Mouse (Mus musculus): Measurements from ENCODE around the gene Adamts17. TPM values are rescaled to one million over a fixed set of nuclear protein-coding genes. Genes with fewer than 3 reads are reported as not detected.
A peak's percentile ranks its signal among the peaks of the same experiment; 100 is the strongest.

Gene Adamts17
- polyA plus RNA-seq, 1 experiment from 2014 or later: 0.06 TPM

DNA sequence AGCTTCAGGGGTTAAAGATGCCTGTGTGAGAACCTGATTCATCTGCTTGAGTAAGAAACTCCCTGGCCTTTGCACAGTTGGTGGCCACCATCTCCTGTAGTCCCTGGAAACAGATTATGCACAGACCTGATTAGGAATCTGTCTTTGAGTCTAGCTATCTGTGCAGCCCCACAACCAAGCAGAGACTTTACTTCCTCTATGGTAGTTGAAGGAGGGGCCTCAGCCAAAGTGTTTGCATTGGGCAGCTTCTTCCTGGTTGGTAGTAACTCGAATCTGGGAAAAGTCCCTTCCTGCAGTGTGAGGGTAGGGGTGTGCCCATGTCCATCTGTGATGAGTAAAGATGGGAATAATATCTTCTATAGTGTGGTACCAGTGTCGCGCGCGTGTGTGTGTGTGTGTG, 115.2 kb downstream of the Adamts17 start:
- H3K4me2 ChIP-seq (ENCODE audit: low read depth, low read length): no peak overlapping the region
- no peaks in the 10 kb centered on the region for H3K9me3 ChIP-seq (replicated peaks; ENCODE audit: control insufficient read depth, low read length)
- no peaks in the 10 kb centered on the region for H3K4me1 ChIP-seq (ENCODE audit: control insufficient read depth, low read depth, low read length)
- H3K4me3 ChIP-seq (ENCODE audit: low read depth, low read length): no peak overlapping the region
- 75% methylated on average over 5 of the region's 5 CpGs for WGBS (ENCODE audit: insufficient replicate concordance)
- no peak overlapping the region for H3K9ac ChIP-seq (ENCODE audit: low read depth, low read length)
- no peak overlapping the region for H3K27ac ChIP-seq (ENCODE audit: low read length)
- no peaks in the 10 kb centered on the region for H3K27me3 ChIP-seq (ENCODE audit: control insufficient read depth, insufficient read depth, low read depth, low read length)
- no peaks in the 10 kb centered on the region for H3K36me3 ChIP-seq (ENCODE audit: control insufficient read depth, insufficient read depth)
- no peak for ATAC-seq (ENCODE audit: low read depth)

DNA sequence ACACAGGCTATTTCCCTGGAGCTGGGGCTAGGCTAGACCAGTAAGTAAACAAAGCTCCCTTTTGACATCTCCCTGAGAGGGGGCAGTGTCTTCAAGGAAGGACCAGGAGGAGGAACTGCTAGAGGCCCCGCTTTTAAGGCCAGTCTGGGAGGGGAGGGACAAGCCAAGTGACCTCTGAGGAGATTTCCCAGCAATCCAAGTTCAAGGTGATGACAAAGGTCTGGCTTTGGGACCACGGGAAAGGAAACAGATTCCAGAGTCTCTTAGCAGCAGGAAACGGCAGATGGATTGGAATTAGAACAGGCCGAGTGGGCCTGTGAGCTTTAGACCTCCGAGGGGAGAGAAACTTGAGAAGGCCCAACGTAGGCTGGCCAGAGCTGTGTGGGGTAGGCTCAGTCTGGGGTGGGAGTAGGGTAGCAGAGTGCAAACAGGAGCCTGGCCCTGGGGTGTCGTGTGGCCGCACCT, 116.0 kb downstream of the Adamts17 start:
- WGBS (ENCODE audit: insufficient replicate concordance): 40% methylated on average over 8 of the region's 8 CpGs
- H3K4me3 ChIP-seq (ENCODE audit: low read depth, low read length): no peak overlapping the region
- ATAC-seq (ENCODE audit: low read depth): peak; percentile 47
- H3K4me1 ChIP-seq (ENCODE audit: control insufficient read depth, low read depth, low read length): no peaks in the 10 kb centered on the region
- H3K9me3 ChIP-seq (replicated peaks; ENCODE audit: control insufficient read depth, low read length): no peaks in the 10 kb centered on the region
- no peaks in the 10 kb centered on the region for H3K27me3 ChIP-seq (ENCODE audit: control insufficient read depth, insufficient read depth, low read depth, low read length)
- no peak overlapping the region for H3K27ac ChIP-seq (ENCODE audit: low read length)
- no peaks in the 10 kb centered on the region for H3K36me3 ChIP-seq (ENCODE audit: control insufficient read depth, insufficient read depth)
- H3K4me2 ChIP-seq (ENCODE audit: low read depth, low read length): no peak overlapping the region
- H3K9ac ChIP-seq (ENCODE audit: low read depth, low read length): no peak overlapping the region

DNA sequence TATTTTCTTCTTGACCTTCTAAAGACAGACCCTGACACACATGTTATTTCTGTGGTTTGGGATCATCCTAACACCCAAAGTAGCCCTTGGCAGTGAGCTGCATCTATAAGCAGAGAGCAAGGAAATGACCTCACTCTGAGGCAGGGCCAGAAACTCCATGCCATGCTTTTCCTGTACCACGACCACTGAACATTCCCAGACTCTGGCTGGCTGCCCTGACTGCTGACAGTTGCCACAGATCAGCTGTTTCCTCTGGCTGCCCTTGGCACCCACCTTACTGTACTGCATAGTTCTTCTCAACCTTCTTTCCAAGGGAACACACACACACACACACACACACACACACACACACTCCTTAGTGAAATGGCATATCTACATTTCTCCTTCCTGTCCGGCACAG, 116.4 kb downstream of the Adamts17 start:
- Histone ChIP-seq H3K4me2 (ENCODE audit: low read depth, low read length) (no peak overlapping the region), H3K4me1 (ENCODE audit: control insufficient read depth, low read depth, low read length) (no peaks in the 10 kb centered on the region), H3K9me3 (replicated peaks; ENCODE audit: control insufficient read depth, low read length) (no peaks in the 10 kb centered on the region), H3K4me3 (ENCODE audit: low read depth, low read length) (no peak overlapping the region), H3K9ac (ENCODE audit: low read depth, low read length) (no peak overlapping the region), H3K27ac (ENCODE audit: low read length) (no peak overlapping the region), H3K36me3 (ENCODE audit: control insufficient read depth, insufficient read depth) (no peaks in the 10 kb centered on the region), H3K27me3 (ENCODE audit: control insufficient read depth, insufficient read depth, low read depth, low read length) (no peaks in the 10 kb centered on the region)
- no peak for ATAC-seq (ENCODE audit: low read depth)
- WGBS (ENCODE audit: insufficient replicate concordance): 46% methylated on average over 2 of the region's 2 CpGs

- Histone ChIP-seq H3K4me2 (ENCODE audit: low read depth, low read length) (no peak overlapping the region), H3K9me3 (replicated peaks; ENCODE audit: control insufficient read depth, low read length) (no peaks in the 10 kb centered on the region), H3K27me3 (ENCODE audit: control insufficient read depth, insufficient read depth, low read depth, low read length) (no peaks in the 10 kb centered on the region), H3K27ac (ENCODE audit: low read length) (no peak overlapping the region), H3K9ac (ENCODE audit: low read depth, low read length) (no peak overlapping the region), H3K4me3 (ENCODE audit: low read depth, low read length) (no peak overlapping the region), H3K36me3 (ENCODE audit: control insufficient read depth, insufficient read depth) (no peaks in the 10 kb centered on the region), H3K4me1 (ENCODE audit: control insufficient read depth, low read depth, low read length) (no peaks in the 10 kb centered on the region)
- WGBS (ENCODE audit: insufficient replicate concordance): 60% methylated on average over 7 of the region's 7 CpGs
- ATAC-seq (ENCODE audit: low read depth): no peak
Measured at GRCm38 (mm10) chr7:66957764-66958163, 118.2 kb downstream of the Adamts17 start.

DNA sequence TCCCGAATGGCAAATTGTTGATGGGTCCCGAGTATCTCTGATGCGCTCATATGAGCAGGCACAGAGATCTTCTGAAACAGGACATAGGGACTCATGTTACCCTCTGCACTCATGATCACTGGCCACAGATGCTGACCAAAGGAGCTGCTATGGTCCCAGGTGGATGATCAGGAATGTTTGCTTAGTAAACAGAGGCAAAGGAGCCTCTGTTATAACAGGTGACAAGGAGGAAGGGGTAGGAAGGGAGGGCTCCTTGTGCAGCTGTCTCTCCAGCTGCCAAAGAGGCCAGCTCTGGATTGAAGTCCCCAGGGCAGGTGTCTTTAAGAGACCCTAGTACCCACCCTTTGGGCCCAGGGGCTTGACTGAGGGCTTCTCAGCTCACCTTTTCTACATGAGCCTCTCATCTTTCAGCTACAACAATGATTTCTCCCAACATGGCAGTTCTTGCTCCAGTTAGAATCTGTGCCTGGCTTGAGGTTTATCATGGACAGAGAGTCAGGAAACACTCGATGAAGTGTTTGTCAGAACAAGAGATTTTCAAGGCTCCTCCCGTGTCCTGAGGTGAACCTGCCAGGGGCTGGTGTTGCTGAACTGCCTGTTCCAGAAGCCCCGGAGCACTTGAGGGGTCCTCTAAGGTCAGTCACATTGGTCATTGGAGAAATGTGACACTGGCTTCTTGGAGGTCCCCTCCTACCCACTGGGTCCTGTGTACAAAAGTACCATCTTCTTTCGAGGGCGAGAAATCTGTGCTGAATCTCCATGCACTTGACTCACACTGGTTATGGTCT, 120.9 kb downstream of the Adamts17 start:
- Histone ChIP-seq H3K27me3 (ENCODE audit: control insufficient read depth, insufficient read depth, low read depth, low read length) (no peaks in the 10 kb centered on the region), H3K9ac (ENCODE audit: low read depth, low read length) (no peak overlapping the region), H3K4me3 (ENCODE audit: low read depth, low read length) (no peak overlapping the region), H3K27ac (ENCODE audit: low read length) (no peak overlapping the region), H3K4me2 (ENCODE audit: low read depth, low read length) (no peak overlapping the region), H3K36me3 (ENCODE audit: control insufficient read depth, insufficient read depth) (no peaks in the 10 kb centered on the region), H3K4me1 (ENCODE audit: control insufficient read depth, low read depth, low read length) (no peaks in the 10 kb centered on the region), H3K9me3 (replicated peaks; ENCODE audit: control insufficient read depth, low read length) (no peaks in the 10 kb centered on the region)
- WGBS (ENCODE audit: insufficient replicate concordance): 59% methylated on average over 8 of the region's 8 CpGs
- no peak for ATAC-seq (ENCODE audit: low read depth)

DNA sequence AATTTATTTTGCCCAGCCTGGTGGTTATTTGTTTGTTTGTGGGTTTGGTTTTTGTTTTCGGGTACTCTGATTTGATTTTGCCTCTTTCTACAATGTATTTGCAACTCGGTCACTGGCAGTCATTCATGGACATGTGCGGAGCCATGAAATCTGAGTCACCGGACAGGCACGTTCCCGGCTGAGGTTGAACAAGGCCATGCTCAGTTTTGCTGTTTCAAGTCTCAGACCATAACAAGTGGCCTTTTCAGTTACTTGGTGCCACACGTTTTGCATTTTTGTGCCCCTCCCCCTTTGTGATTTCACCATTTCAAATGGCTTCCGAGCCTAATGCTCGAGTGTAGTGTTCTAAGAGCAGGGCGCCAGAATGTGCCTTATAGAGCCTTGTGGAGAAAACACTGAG, 123.2 kb downstream of the Adamts17 start:
- Histone ChIP-seq H3K9me3 (replicated peaks; ENCODE audit: control insufficient read depth, low read length) (no peaks in the 10 kb centered on the region), H3K36me3 (ENCODE audit: control insufficient read depth, insufficient read depth) (no peaks in the 10 kb centered on the region), H3K27me3 (ENCODE audit: control insufficient read depth, insufficient read depth, low read depth, low read length) (no peaks in the 10 kb centered on the region), H3K9ac (ENCODE audit: low read depth, low read length) (no peak overlapping the region), H3K27ac (ENCODE audit: low read length) (no peak overlapping the region), H3K4me1 (ENCODE audit: control insufficient read depth, low read depth, low read length) (no peaks in the 10 kb centered on the region), H3K4me3 (ENCODE audit: low read depth, low read length) (no peak overlapping the region), H3K4me2 (ENCODE audit: low read depth, low read length) (no peak overlapping the region)
- ATAC-seq (ENCODE audit: low read depth): no peak
- 69% methylated on average over 10 of the region's 10 CpGs for WGBS (ENCODE audit: insufficient replicate concordance)

DNA sequence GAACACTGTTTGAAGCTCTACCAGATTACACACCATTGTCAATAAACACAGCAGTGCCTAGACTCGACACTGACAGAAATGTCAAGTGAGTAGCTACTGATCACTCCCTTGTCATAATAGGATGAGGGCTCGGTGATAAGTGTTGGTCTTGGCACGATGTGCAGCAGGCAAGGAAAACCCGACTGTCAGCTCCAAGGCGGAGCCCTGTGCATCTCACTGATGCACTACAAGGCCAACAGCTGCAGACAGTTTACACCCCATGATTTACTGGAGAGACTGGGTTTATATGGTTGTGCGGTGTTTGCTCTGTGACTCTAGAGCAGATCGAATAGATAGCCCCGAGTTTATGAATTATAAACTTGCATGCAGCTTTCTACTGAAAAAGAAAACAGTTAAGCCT, 124.0 kb downstream of the Adamts17 start:
- WGBS (ENCODE audit: insufficient replicate concordance): 53% methylated on average over 8 of the region's 8 CpGs
- H3K27me3 ChIP-seq (ENCODE audit: control insufficient read depth, insufficient read depth, low read depth, low read length): no peaks in the 10 kb centered on the region
- H3K4me2 ChIP-seq (ENCODE audit: low read depth, low read length): no peak overlapping the region
- no peaks in the 10 kb centered on the region for H3K36me3 ChIP-seq (ENCODE audit: control insufficient read depth, insufficient read depth)
- no peak overlapping the region for H3K4me3 ChIP-seq (ENCODE audit: low read depth, low read length)
- no peak overlapping the region for H3K9ac ChIP-seq (ENCODE audit: low read depth, low read length)
- H3K9me3 ChIP-seq (replicated peaks; ENCODE audit: control insufficient read depth, low read length): no peaks in the 10 kb centered on the region
- H3K4me1 ChIP-seq (ENCODE audit: control insufficient read depth, low read depth, low read length): no peaks in the 10 kb centered on the region
- H3K27ac ChIP-seq (ENCODE audit: low read length): no peak overlapping the region
- ATAC-seq (ENCODE audit: low read depth): no peak

DNA sequence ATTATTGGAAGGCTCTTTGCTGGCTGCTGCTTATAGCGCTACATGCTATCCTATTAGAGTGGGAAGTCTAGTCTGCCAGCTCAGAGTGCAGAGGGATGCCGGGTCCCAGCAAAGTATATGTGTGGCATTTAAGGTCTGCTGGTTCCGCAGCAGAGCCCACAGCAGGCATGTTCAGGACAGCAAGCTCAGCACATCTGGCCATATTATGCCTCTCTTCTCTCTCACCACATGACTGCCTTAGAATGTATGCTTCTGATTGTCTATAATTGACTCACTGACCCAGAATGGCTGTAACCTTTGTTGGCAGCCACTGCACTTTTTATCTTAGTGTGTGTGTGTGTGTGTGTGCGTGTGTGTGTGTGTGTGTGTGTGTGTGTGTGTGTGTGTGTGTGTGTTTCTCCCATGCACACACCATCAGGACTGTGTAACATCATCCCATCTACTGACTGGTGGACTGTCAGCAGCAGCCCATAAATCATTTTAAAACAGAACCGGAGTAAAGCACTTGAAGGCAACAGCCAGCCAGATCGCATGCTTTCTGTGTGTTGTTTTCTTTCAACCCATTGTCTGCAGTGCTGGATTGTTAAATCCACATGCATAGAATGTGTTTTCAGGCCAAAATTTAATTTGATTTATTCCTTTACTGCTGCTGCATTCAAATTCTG, 127.1 kb downstream of the Adamts17 start:
- no peak overlapping the region for H3K4me2 ChIP-seq (ENCODE audit: low read depth, low read length)
- WGBS (ENCODE audit: insufficient replicate concordance): 61% methylated on average over 6 of the region's 6 CpGs
- no peaks in the 10 kb centered on the region for H3K27me3 ChIP-seq (ENCODE audit: control insufficient read depth, insufficient read depth, low read depth, low read length)
- no peaks in the 10 kb centered on the region for H3K36me3 ChIP-seq (ENCODE audit: control insufficient read depth, insufficient read depth)
- no peak overlapping the region for H3K4me3 ChIP-seq (ENCODE audit: low read depth, low read length)
- H3K4me1 ChIP-seq (ENCODE audit: control insufficient read depth, low read depth, low read length): no peaks in the 10 kb centered on the region
- ATAC-seq (ENCODE audit: low read depth): no peak
- H3K9me3 ChIP-seq (replicated peaks; ENCODE audit: control insufficient read depth, low read length): no peaks in the 10 kb centered on the region
- H3K9ac ChIP-seq (ENCODE audit: low read depth, low read length): no peak overlapping the region
- no peak overlapping the region for H3K27ac ChIP-seq (ENCODE audit: low read length)

GRCm38 (mm10) chr7:66967206-66967919, 127.8 kb downstream of the Adamts17 start:
- WGBS (ENCODE audit: insufficient replicate concordance): 40% methylated on average over 8 of the region's 8 CpGs
- Histone ChIP-seq H3K9me3 (replicated peaks; ENCODE audit: control insufficient read depth, low read length) (no peaks in the 10 kb centered on the region), H3K9ac (ENCODE audit: low read depth, low read length) (no peak overlapping the region), H3K27me3 (ENCODE audit: control insufficient read depth, insufficient read depth, low read depth, low read length) (no peaks in the 10 kb centered on the region), H3K4me1 (ENCODE audit: control insufficient read depth, low read depth, low read length) (no peaks in the 10 kb centered on the region), H3K36me3 (ENCODE audit: control insufficient read depth, insufficient read depth) (no peaks in the 10 kb centered on the region), H3K4me3 (ENCODE audit: low read depth, low read length) (no peak overlapping the region), H3K4me2 (ENCODE audit: low read depth, low read length) (no peak overlapping the region), H3K27ac (ENCODE audit: low read length) (no peak overlapping the region)
- ATAC-seq (ENCODE audit: low read depth): no peak
